Mouse (Mus musculus) forebrain, embryonic 13.5 days (tissue): Measurements from ENCODE around the gene Zzz3. TPM values are rescaled to one million over a fixed set of nuclear protein-coding genes. Genes with fewer than 3 reads are reported as not detected.

Experiments
- ATAC-seq: fragments of 200-750 bp; cut with Nextera tagmentation; 2 replicates; pipeline ENCODE4 v1.8.0; 2017
- H3K27ac ChIP-seq: fragments of 300-500 bp; sonication (generic); 2 replicates; pipeline ENCODE4 v1.5.1; 2015; ENCODE audit warnings: inconsistent platforms, mild to moderate bottlenecking, moderate library complexity
- H3K27me3 ChIP-seq: fragments of 300-500 bp; sonication (generic); 2 replicates; pipeline ENCODE4 v1.6.1; 2015; ENCODE audit warnings: mild to moderate bottlenecking, inconsistent platforms
- H3K36me3 ChIP-seq: fragments of 300-500 bp; sonication (generic); 2 replicates; pipeline ENCODE4 v1.6.1; 2015; ENCODE audit warnings: mild to moderate bottlenecking, inconsistent platforms; ENCODE audit not compliant: poor library complexity, severe bottlenecking
- H3K4me1 ChIP-seq: fragments of 300-500 bp; sonication (generic); 2 replicates; pipeline ENCODE4 v1.6.1; 2015; ENCODE audit warnings: inconsistent platforms
- H3K4me2 ChIP-seq: fragments of 300-500 bp; sonication (generic); 2 replicates; pipeline ENCODE4 v1.6.1; 2015; ENCODE audit warnings: inconsistent platforms, mild to moderate bottlenecking, moderate library complexity
- H3K4me3 ChIP-seq: fragments of 300-500 bp; sonication (generic); 2 replicates; pipeline ENCODE4 v1.5.1; 2015; ENCODE audit warnings: mild to moderate bottlenecking, inconsistent platforms
- H3K9ac ChIP-seq: fragments of 300-500 bp; sonication (generic); 2 replicates; pipeline ENCODE4 v1.6.1; 2015; ENCODE audit warnings: mild to moderate bottlenecking, inconsistent platforms
- H3K9me3 ChIP-seq: fragments of 300-500 bp; sonication (generic); replicated peaks from 2 replicates; pipeline ENCODE4 v1.6.1; 2016; ENCODE audit warnings: inconsistent platforms
- WGBS: fragments of 180-500 bp; shearing (Covaris S2); methylation state at CpG from one replicate; pipeline ENCODE4 v1.1.7; 2015; 5-methylcytosine and 5-hydroxymethylcytosine counted together
- polyA plus RNA-seq: library from polyadenylated mRNA; unstranded; fragments of >200 nt; fragmentation: Nextera tagmentation; extraction: Ambion mirVana; gene quantifications from 2 replicates; pipeline ENCODE4 v1.2.1, GENCODE M21; 2015

The Zzz3 gene
- polyA plus RNA-seq, 1 experiment from 2014 or later, result 39.4 TPM

DNA sequence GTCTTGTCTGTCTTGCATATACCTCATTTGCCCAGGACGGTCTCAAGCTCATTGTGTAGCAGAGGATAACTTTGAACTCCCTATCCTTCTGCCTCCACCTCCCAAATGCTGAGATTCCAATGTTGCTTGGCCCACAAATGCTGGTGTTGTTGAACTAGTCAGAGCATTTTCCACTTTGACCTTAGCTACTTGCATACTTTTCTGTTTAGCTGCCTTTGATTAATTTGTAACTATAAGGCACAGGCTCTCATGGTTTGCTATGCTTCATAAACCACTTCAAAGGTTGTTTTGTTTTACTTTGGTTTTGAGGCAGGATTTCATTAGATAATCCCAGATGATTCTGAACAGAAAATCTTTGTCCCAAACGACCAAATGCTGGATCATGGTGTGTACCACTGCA, 8.6 kb downstream of the Zzz3 start:
- Histone ChIP-seq H3K4me2 (no peak overlapping the region), H3K9ac (no peak overlapping the region)
- 72% methylated on average over 2 of the region's 2 CpGs for WGBS

DNA sequence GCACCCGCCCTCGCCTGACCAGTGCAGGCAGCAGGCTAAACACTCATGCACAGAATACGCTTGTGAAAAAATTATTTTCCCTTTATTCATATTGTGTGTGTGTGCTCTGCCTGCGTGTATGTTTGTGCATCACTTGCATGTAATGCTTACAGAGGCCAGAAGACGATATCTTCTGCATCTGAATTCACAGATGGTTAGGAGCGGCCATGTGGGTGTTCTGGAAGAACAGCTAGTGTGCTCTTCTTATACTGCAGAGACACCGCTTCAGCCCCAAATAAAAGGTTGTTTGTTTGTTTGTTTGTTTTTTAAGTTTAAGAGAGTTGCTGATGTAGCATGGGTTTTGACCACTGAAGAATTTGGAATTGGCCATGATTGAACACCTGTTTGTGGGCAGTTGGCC, 10.1 kb downstream of the Zzz3 start:
- H3K4me3 ChIP-seq, result no peak overlapping the region
- no peaks in the 10 kb centered on the region for H3K4me1 ChIP-seq
- H3K4me2 ChIP-seq, result no peak overlapping the region
- 0 out of 2 replicates have a peak, but pooled peaks cover 3% of the 10 kb centered on the region for H3K36me3 ChIP-seq
- no peaks in the 10 kb centered on the region for H3K27me3 ChIP-seq
- no peak overlapping the region for H3K27ac ChIP-seq
- H3K9ac ChIP-seq, result no peak overlapping the region
- H3K9me3 ChIP-seq, result no peaks in the 10 kb centered on the region
- no peak for ATAC-seq
- WGBS, result 91% methylated on average over 7 of the region's 7 CpGs

More for the DNA sequence above, 8.6 kb downstream of the Zzz3 start:
- Histone ChIP-seq H3K4me3 (no peak overlapping the region), H3K36me3 (no peaks in the 10 kb centered on the region), H3K9me3 (no peaks in the 10 kb centered on the region), H3K27ac (no peak overlapping the region), H3K4me1 (0 out of 2 replicates have a peak, but pooled peaks cover 5% of the 10 kb centered on the region), H3K27me3 (no peaks in the 10 kb centered on the region)
- no peak for ATAC-seq

DNA sequence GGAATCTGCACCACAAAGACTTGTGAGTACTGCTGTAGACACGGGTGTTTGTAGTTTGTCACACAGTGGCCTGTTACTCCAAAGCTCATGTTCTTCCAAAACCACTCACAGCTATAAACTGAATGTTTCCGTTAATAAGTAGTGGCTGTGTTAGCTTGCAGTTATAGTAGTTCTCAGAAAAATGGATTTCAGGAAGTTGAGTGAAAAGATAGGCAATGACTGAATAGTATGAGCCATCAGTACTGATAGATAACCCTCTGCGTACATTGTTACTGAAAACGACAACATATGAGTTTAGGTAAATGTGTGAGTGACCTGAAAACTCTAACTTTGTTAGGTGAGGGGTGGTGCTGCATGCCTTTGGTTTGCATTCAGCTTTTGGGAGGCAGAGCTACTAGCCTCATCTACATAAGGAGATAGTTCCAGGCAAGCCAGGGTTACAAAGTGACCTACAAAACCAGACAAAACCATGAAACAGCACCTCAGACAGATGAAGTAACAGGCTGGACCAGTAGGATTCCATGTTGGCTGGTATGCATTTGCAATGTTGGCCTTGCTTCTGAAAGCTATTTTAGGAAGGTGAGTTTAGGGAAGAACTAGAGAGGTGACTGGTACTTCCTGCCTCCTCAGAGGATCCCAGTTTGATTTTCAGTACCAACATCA, 10.8 kb downstream of the Zzz3 start:
- Histone ChIP-seq H3K4me2 (no peak overlapping the region), H3K27ac (no peak overlapping the region), H3K27me3 (no peaks in the 10 kb centered on the region), H3K9me3 (no peaks in the 10 kb centered on the region), H3K9ac (no peak overlapping the region), H3K4me3 (no peak overlapping the region), H3K4me1 (no peaks in the 10 kb centered on the region), H3K36me3 (0 out of 2 replicates have a peak, but pooled peaks cover 3% of the 10 kb centered on the region)
- 91% methylated on average over 4 of the region's 4 CpGs for WGBS
- no peak for ATAC-seq

DNA sequence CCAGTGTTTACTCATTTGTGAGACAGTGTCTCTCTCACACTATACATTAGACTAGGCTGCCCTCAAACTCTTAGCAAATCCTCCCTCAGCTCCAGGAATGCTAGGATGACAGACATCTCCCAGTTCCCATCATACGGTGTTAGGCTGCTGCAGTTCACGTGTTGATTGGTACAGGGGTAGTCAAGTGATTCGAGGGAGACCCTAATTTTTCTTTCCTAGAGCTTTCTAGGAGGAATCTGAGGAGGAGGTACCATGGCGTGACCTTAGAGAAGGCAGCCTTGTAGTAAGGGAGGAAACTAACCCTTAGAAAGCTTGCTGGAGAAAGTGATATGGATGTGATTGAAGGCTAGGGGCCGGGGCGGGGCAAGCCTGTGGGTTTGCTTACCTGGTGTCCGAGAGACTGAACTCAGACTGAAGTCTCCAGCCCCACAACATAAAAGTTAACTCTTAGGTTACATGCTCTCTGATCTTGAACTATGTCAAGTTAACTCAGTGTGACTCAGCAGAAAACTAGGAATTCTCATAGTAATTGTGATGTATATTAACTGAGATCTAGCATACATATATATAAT, 15.8 kb downstream of the Zzz3 start:
- H3K4me2 ChIP-seq, result no peak overlapping the region
- no peak for ATAC-seq

DNA sequence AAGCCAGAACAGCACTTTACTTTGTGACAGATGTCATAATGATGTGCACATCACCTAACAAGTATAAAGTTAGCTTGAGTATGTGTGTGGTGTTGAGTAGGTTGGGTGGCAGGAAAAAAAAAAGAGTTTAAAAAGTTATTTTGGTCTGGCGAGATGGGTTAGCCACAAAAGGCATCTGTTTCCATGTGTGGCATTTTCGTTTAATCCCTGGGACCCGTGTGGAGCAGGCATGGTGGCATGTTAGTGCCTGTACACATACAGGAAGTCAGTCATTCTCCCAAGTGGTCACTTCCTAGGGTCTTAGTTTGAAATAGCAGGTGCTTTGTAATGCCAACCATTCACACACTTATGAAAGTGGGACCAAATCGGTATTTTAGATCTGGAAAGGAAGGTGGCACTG, 17.1 kb downstream of the Zzz3 start:
- Histone ChIP-seq H3K4me2 (no peak overlapping the region), H3K4me1 (no peaks in the 10 kb centered on the region), H3K9me3 (no peaks in the 10 kb centered on the region), H3K27me3 (no peaks in the 10 kb centered on the region), H3K4me3 (no peak overlapping the region), H3K36me3 (0 out of 2 replicates have a peak, but pooled peaks cover 3% of the 10 kb centered on the region), H3K9ac (no peak overlapping the region), H3K27ac (no peak overlapping the region)
- WGBS, result 86% methylated on average over 4 of the region's 4 CpGs
- ATAC-seq, result no peak

More for the DNA sequence above, 15.8 kb downstream of the Zzz3 start:
- no peak overlapping the region for H3K27ac ChIP-seq
- WGBS, result 91% methylated on average over 7 of the region's 7 CpGs
- H3K4me1 ChIP-seq, result no peaks in the 10 kb centered on the region
- H3K9ac ChIP-seq, result no peak overlapping the region
- H3K9me3 ChIP-seq, result no peaks in the 10 kb centered on the region
- H3K4me3 ChIP-seq, result no peak overlapping the region
- 0 out of 2 replicates have a peak, but pooled peaks cover 3% of the 10 kb centered on the region for H3K36me3 ChIP-seq
- no peaks in the 10 kb centered on the region for H3K27me3 ChIP-seq

DNA sequence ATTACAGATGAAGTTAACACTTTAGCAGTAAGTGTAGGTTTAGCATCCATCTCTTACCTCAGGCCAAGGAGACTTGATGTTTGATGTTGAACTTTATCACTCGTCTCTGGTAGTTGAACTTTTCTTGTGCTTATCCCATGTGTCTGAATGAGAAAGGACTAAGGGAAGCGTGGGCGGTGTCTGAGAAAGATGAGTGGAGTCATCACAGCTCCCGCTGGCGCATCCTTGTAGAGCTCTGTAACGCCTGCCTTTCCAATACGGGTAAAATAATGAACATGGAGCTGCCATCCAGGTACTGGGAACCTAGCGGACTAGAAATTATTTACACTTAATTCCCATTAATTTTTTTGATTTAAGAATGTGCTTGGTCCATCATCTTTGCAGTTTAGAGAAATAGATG, 33.7 kb downstream of the Zzz3 start:
- no peak overlapping the region for H3K4me3 ChIP-seq
- no peak overlapping the region for H3K4me2 ChIP-seq
- H3K4me1 ChIP-seq, result no peaks in the 10 kb centered on the region; the same call in 1 of the 2 replicates
- WGBS, result 92% methylated on average over 8 of the region's 8 CpGs
- no peak overlapping the region for H3K27ac ChIP-seq
- no peak for ATAC-seq
- H3K9me3 ChIP-seq, result no peaks in the 10 kb centered on the region
- peaks cover 23% of the 10 kb centered on the region for H3K36me3 ChIP-seq
- H3K27me3 ChIP-seq, result no peaks in the 10 kb centered on the region
- no peak overlapping the region for H3K9ac ChIP-seq

DNA sequence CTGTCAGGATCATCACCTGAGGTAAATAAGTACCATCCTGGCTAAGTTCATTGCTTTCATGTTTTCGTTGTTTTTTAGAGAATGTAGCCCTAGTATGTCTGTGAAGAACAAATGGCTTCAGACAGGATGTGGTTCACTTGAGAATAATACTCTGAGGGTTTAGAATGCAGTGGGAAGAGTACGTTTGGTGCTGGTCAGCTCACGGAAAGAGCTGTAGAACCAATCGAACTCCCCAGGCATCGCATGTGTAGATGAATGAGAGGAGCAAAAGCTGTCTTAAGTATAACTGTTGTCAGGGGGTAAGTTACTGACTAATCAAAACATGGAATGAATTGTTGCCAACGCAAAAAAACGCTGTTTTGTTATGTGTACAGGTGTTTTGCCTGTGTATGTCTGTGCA, 37.4 kb downstream of the Zzz3 start:
- H3K27me3 ChIP-seq, result no peaks in the 10 kb centered on the region
- H3K4me1 ChIP-seq, result no peaks in the 10 kb centered on the region; the same call in 1 of the 2 replicates
- no peak overlapping the region for H3K9ac ChIP-seq
- no peak overlapping the region for H3K4me3 ChIP-seq
- ATAC-seq, result no peak
- WGBS, result 96% methylated on average over 7 of the region's 7 CpGs
- no peak overlapping the region for H3K27ac ChIP-seq
- H3K9me3 ChIP-seq, result no peaks in the 10 kb centered on the region
- no peak overlapping the region for H3K4me2 ChIP-seq
- H3K36me3 ChIP-seq, result peaks cover 17% of the 10 kb centered on the region

DNA sequence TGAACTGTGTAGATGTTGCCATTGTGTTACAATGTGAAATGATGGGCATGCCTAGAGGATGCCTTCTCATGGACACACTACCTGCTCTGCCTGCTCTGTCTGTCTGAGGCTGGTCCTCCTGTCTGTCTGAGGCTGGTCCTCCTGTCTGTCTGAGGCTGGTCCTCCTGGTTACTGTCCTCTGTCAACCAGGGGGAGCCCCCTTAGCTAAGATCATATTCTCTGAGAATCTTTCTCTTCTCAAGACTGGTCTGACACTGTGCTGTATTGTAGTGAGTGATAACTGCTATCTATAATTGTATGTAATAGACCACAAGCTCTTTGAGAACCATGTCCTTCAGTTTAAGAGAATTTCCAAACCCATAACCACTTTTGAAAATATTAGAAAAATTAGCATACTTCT, 40.3 kb downstream of the Zzz3 start:
- Histone ChIP-seq H3K27me3 (no peaks in the 10 kb centered on the region), H3K9me3 (no peaks in the 10 kb centered on the region), H3K36me3 (peaks cover 3% of the 10 kb centered on the region; the same call in 1 of the 2 replicates), H3K4me3 (no peak overlapping the region), H3K4me1 (no peaks in the 10 kb centered on the region; the same call in 1 of the 2 replicates), H3K9ac (no peak overlapping the region), H3K4me2 (no peak overlapping the region), H3K27ac (no peak overlapping the region)
- ATAC-seq, result no peak

DNA sequence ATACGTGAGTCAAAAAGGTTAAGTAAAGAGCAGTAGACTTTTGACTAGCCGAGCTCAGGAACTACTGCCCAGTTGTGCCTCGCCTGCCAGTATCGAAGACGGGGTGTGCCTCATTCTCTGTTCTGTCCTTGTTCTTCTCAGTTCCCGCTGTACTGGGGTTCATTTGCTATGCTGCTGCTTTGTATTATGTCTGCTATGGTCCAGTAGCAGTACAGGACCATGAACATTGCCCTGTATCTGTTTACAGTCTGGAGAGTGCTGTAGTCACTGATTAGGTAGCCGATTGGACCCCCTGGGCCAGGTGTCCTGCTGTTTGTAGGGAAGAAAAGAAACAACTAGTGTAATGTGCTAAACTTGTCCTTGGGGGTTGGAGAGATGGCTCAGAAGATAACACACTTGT, 42.8 kb downstream of the Zzz3 start:
- ATAC-seq, result no peak
- H3K9ac ChIP-seq, result no peak overlapping the region
- H3K27ac ChIP-seq, result no peak overlapping the region
- H3K36me3 ChIP-seq, result no peaks in the 10 kb centered on the region; the same call in 1 of the 2 replicates
- H3K27me3 ChIP-seq, result no peaks in the 10 kb centered on the region
- WGBS, result 97% methylated on average over 7 of the region's 7 CpGs
- H3K4me1 ChIP-seq, result no peaks in the 10 kb centered on the region; the same call in 1 of the 2 replicates
- H3K4me3 ChIP-seq, result no peak overlapping the region
- H3K9me3 ChIP-seq, result no peaks in the 10 kb centered on the region
- no peak overlapping the region for H3K4me2 ChIP-seq

DNA sequence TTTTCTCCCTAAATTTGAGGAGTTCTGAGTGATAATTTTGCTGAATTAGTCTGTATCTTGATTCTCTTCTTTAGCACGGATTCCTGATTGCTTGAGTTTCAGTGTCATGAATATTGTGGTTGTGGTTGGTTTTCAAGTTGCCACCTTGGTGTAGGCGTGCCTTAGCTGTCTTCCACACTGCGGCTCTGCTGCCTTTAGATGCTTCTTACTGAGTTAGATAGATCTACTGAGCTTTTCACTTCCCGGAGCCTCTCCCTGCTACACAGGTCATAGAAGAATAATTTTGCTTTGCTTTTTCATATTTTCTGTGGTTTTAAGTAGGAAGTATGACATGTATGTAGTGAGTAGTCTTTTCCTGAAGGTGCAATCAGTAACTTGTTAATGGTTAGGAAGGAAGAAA, 47.5 kb downstream of the Zzz3 start:
- Histone ChIP-seq H3K4me1 (no peaks in the 10 kb centered on the region), H3K9me3 (no peaks in the 10 kb centered on the region), H3K27ac (no peak overlapping the region), H3K9ac (no peak overlapping the region), H3K4me3 (no peak overlapping the region), H3K4me2 (no peak overlapping the region), H3K36me3 (no peaks in the 10 kb centered on the region; the same call in 1 of the 2 replicates), H3K27me3 (no peaks in the 10 kb centered on the region)
- 94% methylated on average over 4 of the region's 4 CpGs for WGBS
- ATAC-seq, result no peak

DNA sequence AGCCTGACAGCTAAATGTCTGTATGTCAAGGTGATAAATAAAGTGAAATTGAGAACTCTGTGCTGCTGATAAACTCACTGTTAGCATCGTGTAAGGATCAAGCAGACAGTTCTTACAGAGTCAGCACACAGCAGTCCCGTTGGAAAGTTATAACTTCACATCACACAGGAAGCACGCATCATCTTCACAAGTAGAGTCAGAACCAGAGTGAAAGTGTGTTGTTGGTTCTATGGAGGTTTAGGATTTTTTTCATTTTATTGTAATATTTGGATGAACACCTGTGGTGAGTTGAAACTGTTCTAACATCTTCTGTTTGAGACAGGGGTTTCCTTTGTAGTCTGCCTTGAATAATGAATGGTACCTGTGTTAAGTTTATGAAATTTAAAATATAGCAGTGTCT, 48.8 kb downstream of the Zzz3 start:
- H3K27ac ChIP-seq, result no peak overlapping the region

DNA sequence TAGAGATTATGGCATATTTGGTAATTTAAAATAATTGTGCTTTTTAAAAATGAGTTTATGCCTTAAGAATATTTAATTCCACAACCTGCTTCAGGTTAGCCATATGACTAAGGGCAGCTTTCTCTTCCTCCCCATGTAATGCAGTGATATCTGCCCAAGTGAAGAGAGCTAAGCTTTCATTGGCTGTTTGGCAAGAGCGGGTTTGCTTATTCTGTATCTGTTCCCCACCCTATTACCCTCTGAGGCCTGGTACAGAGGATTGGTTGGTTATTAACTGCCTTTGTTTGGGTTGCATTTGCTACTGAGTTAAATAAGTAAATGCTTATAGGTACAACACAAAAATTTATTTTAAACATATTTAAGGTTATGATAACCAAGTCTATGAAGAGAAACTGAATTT, 51.7 kb downstream of the Zzz3 start:
- Histone ChIP-seq H3K9me3 (no peaks in the 10 kb centered on the region), H3K4me3 (no peak overlapping the region), H3K27me3 (no peaks in the 10 kb centered on the region), H3K4me2 (no peak overlapping the region), H3K27ac (no peak overlapping the region), H3K9ac (no peak overlapping the region), H3K4me1 (no peaks in the 10 kb centered on the region), H3K36me3 (peaks cover 22% of the 10 kb centered on the region)
- 89% methylated on average over 1 of the region's 1 CpGs for WGBS
- ATAC-seq, result no peak

More for the DNA sequence above, 48.8 kb downstream of the Zzz3 start:
- Histone ChIP-seq H3K9me3 (no peaks in the 10 kb centered on the region), H3K27me3 (no peaks in the 10 kb centered on the region), H3K36me3 (peaks cover 5% of the 10 kb centered on the region), H3K9ac (no peak overlapping the region), H3K4me1 (no peaks in the 10 kb centered on the region), H3K4me3 (no peak overlapping the region), H3K4me2 (no peak overlapping the region)
- WGBS, result 94% methylated on average over 3 of the region's 3 CpGs
- no peak for ATAC-seq
